Mouse (Mus musculus): Measurements from ENCODE around the gene Xpo1. TPM values are rescaled to one million over a fixed set of nuclear protein-coding genes. Genes with fewer than 3 reads are reported as not detected.

Xpo1 gene
- total and polyA plus RNA-seq, 3 experiments, result 140 to 295 (median 246) TPM

DNA sequence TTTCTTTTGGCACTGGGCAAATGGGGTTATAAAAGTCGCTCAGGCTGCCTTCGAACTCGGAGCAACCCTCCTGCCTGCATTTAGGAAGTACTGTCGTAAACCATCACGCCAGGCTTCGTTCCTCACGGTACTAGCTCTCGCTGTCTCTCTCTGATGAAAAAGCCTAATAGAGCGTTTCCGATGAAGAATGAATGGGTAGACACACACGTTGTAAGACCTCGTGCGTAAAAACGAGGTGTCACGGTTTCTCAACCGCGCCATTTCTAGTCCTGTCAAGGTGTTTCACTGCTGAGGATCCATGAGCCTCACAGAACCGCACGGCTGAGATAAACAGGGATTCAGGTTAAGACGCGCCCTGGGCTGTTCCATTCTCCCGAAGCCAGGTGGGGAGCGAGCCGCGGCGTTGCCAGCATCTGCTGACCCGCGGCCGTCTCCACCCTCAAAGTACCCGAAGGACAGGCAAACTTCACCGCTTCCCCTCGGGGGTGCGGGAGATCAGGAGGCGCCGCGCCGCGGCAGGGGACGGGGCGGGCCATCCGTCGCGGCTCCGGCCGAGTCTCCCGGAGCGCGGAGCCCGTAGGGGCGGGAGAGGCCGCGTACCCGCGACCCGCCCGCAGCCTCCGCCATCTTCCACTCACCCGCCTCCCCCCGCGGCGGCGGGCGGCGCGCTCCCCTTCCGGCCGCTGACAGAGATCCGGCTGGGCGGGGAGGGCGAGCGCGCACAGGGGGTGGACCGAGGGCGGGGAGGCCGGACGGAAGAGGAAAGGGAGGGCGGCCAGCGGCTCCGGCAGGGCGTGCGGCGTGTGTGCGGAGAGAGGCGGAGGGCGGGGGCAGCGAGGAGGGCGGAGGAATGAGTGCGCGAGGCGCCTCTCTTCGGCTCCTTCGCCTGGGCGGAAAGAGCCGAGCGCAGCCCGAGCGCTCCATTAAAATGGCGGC is 50.1 kb downstream of the Xpo1 start:
- Histone ChIP-seq H3K4me3 (replicated peaks in 1 of 3; ENCODE audit: low read depth in 2 of 3, low read length in 2 of 3, poor library complexity in 1 of 3) (peak overlapping the region; percentile 47 to 99 (median 90)), H3K4me2 (ENCODE audit: insufficient read depth, low read depth, poor library complexity, severe bottlenecking) (peak overlapping the region; percentile 65; the same call in 1 of the 2 replicates), H3K36me3 (replicated peaks in 1 of 2; ENCODE audit: control insufficient read depth in 1 of 2, insufficient read depth in 1 of 2, low read length in 1 of 2) (peaks cover 0 to 11% of the 10 kb centered on the region in 2 experiments), H3K27me3 (replicated peaks) (no peaks in the 10 kb centered on the region), H3K27ac (ENCODE audit: insufficient read depth, low read depth) (peak overlapping the region; percentile 90), H3K79me2 (replicated peaks; ENCODE audit: control insufficient read depth, extremely low read depth, insufficient read depth, poor library complexity, severe bottlenecking) (peaks cover 38% of the 10 kb centered on the region), H3K9me3 (replicated peaks; ENCODE audit: low read length) (no peaks in the 10 kb centered on the region), H3K9ac (ENCODE audit: insufficient read depth, low read depth) (peak overlapping the region; percentile 93), H3K4me1 (ENCODE audit: control insufficient read depth in 1 of 2, insufficient read depth in 2 of 2) (peaks cover 5 to 27% of the 10 kb centered on the region in 2 experiments; a peak in 3 of 4 replicates)
- DNase-seq (ENCODE audit: extremely low read depth), result peak; percentile 95
- peak; percentile 58; the same call in 1 of the 2 replicates for TF ChIP-seq MXI1 (IDR thresholded peaks at IDR 0.05; ENCODE audit: low read depth, low read length)
- TF ChIP-seq HCFC1 (IDR thresholded peaks at IDR 0.05; ENCODE audit: low read depth, low read length), result peak; percentile 71
- TF ChIP-seq USF2 (conservative IDR thresholded peaks at IDR 0.05; ENCODE audit: low read depth, low read length), result no peak
- TF ChIP-seq ETS1 (conservative IDR thresholded peaks at IDR 0.05; ENCODE audit: low read depth, low read length), result no peak
- peak; percentile 97 for TF ChIP-seq MAX (IDR thresholded peaks at IDR 0.05; ENCODE audit: low read length)
- TF ChIP-seq TBP (conservative IDR thresholded peaks at IDR 0.05; ENCODE audit: low read depth, low read length), result 0 out of 2 replicates have a peak, but pooled peaks have one; percentile 24
- no peak; the same call in none of the 2 replicates for TF ChIP-seq UBTF (IDR thresholded peaks at IDR 0.05; ENCODE audit: low read depth, low read length)
- peak; percentile 96 for TF ChIP-seq MAZ (IDR thresholded peaks at IDR 0.05; ENCODE audit: low read depth, low read length)
- peak; percentile 95 for TF ChIP-seq NELFE (IDR thresholded peaks at IDR 0.05; ENCODE audit: low read depth, low read length)
- no peak for TF ChIP-seq CTCF (conservative IDR thresholded peaks at IDR 0.05 in 1 of 2, IDR thresholded peaks at IDR 0.05 in 1 of 2; ENCODE audit: low read depth in 2 of 2, low read length in 2 of 2)
- TF ChIP-seq ZNF384 (IDR thresholded peaks at IDR 0.05; ENCODE audit: low read depth, low read length), result no peak
- TF ChIP-seq RAD21 (IDR thresholded peaks at IDR 0.05; ENCODE audit: low read depth, low read length), result no peak
- TF ChIP-seq POLR2AphosphoS2 (IDR thresholded peaks at IDR 0.05; ENCODE audit: low read depth, low read length), result no peak
- TF ChIP-seq GABPA (IDR thresholded peaks at IDR 0.05; ENCODE audit: insufficient replicate concordance, low read depth, low read length), result no peak
- TF ChIP-seq BHLHE40 (IDR thresholded peaks at IDR 0.05; ENCODE audit: low read depth, low read length), result peak; percentile 77
- peak; percentile 67; the same call in 1 of the 2 replicates for TF ChIP-seq MEF2A (IDR thresholded peaks at IDR 0.05; ENCODE audit: borderline replicate concordance, low read depth, low read length)
- no peak; the same call in 1 of the 2 replicates for TF ChIP-seq CHD1 (IDR thresholded peaks at IDR 0.05; ENCODE audit: low read depth, low read length)
- no peak for TF ChIP-seq ZC3H11A (IDR thresholded peaks at IDR 0.05; ENCODE audit: low read depth, low read length)
- TF ChIP-seq RCOR1 (conservative IDR thresholded peaks at IDR 0.05; ENCODE audit: low read depth, low read length), result peak; percentile 46; the same call in 1 of the 2 replicates
- TF ChIP-seq CHD2 (IDR thresholded peaks at IDR 0.05; ENCODE audit: low read length), result no peak
- TF ChIP-seq SIN3A (IDR thresholded peaks at IDR 0.05; ENCODE audit: low read length), result peak; percentile 43
- peak; percentile 87 for TF ChIP-seq ELF1 (IDR thresholded peaks at IDR 0.05; ENCODE audit: low read depth, low read length)
- peak; percentile 93; the same call in 1 of the 2 replicates for TF ChIP-seq ZMIZ1 (IDR thresholded peaks at IDR 0.05; ENCODE audit: low read depth, low read length)
- TF ChIP-seq TCF12 (IDR thresholded peaks at IDR 0.05; ENCODE audit: low read depth, low read length), result peak; percentile 95
- TF ChIP-seq NRF1 (IDR thresholded peaks at IDR 0.05; ENCODE audit: low read depth, low read length), result peak; percentile 71; the same call in 1 of the 2 replicates
- peak; percentile 95 for TF ChIP-seq POLR2A (IDR thresholded peaks at IDR 0.05; ENCODE audit: low read depth, low read length)
- no peak for TF ChIP-seq JUND (conservative IDR thresholded peaks at IDR 0.05; ENCODE audit: low read depth, low read length)
- no peak; the same call in 1 of the 2 replicates for TF ChIP-seq IRF4 (IDR thresholded peaks at IDR 0.05; ENCODE audit: low read depth, low read length)
- peak; percentile 95 for TF ChIP-seq MYC (IDR thresholded peaks at IDR 0.05; ENCODE audit: low read depth, low read length)
- dilution Hi-C loops (cut with MboI; ENCODE audit: extremely low pct_ligation_motif_present, extremely low pct_unique_long_range_greater_than_20kb, low sequenced_read_pairs), result no loop called here
- in situ Hi-C loops (cut with MboI; ENCODE audit: low pct_ligation_motif_present, low pct_unique_long_range_greater_than_20kb, low sequenced_read_pairs), result no loop called here

Measured in CH12.LX (cell line).